Mouse (Mus musculus) heart, embryonic 11.5 days (tissue): ENCODE measurements around the gene Ereg. TPM values are rescaled to one million over a fixed set of nuclear protein-coding genes. Genes with fewer than 3 reads are reported as not detected.
A peak's percentile ranks its signal among the peaks of the same experiment; 100 is the strongest.

Source experiments
- ATAC-seq: fragments of 200-750 bp; cut with Nextera tagmentation; replicated peaks from 2 replicates; pipeline ENCODE4 v1.8.0; 2017; ENCODE audit warnings: moderate library complexity; ENCODE audit not compliant: insufficient number of reproducible peaks, low FRiP score, low TSS enrichment
- H3K27ac ChIP-seq: fragments of 300-500 bp; sonication (generic); 2 replicates; pipeline ENCODE4 v1.5.1; 2014; ENCODE audit warnings: mild to moderate bottlenecking, low read depth, low read length
- H3K27me3 ChIP-seq: fragments of 300-500 bp; sonication (generic); 2 replicates; pipeline ENCODE4 v1.6.1; 2014; ENCODE audit warnings: mild to moderate bottlenecking, low read length, mixed read lengths; ENCODE audit not compliant: control insufficient read depth, insufficient read depth
- H3K36me3 ChIP-seq: fragments of 300-500 bp; sonication (generic); 2 replicates; pipeline ENCODE4 v1.6.1; 2014; ENCODE audit warnings: mild to moderate bottlenecking, low read length, moderate library complexity, mixed read lengths; ENCODE audit not compliant: control insufficient read depth, insufficient read depth
- H3K4me1 ChIP-seq: fragments of 300-500 bp; sonication (generic); 2 replicates; pipeline ENCODE4 v1.6.1; 2014; ENCODE audit warnings: low read length; ENCODE audit not compliant: control insufficient read depth, insufficient read depth
- H3K4me2 ChIP-seq: fragments of 300-500 bp; sonication (generic); 2 replicates; pipeline ENCODE4 v1.6.1; 2014; ENCODE audit warnings: mild to moderate bottlenecking, moderate library complexity
- H3K4me3 ChIP-seq: fragments of 300-500 bp; sonication (generic); 2 replicates; pipeline ENCODE4 v1.5.1; 2014; ENCODE audit warnings: low read depth, low read length
- H3K9ac ChIP-seq: fragments of 300-500 bp; sonication (generic); 2 replicates; pipeline ENCODE4 v1.6.1; 2014; ENCODE audit warnings: mild to moderate bottlenecking, low read depth, low read length, moderate library complexity
- H3K9me3 ChIP-seq: fragments of 300-500 bp; sonication (generic); replicated peaks from 2 replicates; pipeline ENCODE4 v1.6.1; 2016; ENCODE audit warnings: low read length; ENCODE audit not compliant: control insufficient read depth
- WGBS: fragments of 180-500 bp; shearing (Covaris S2); extraction: QIAGEN DNeasy Blood & Tissue Kit; methylation state at CpG from one replicate; pipeline ENCODE4 v1.1.7; 2014; ENCODE audit not compliant: insufficient replicate concordance; 5-methylcytosine and 5-hydroxymethylcytosine counted together
- polyA plus RNA-seq: library from polyadenylated mRNA; unstranded; fragments of >200 nt; fragmentation: Nextera tagmentation; extraction: Ambion mirVana; gene quantifications from 2 replicates; pipeline ENCODE4 v1.2.1, GENCODE M21; 2014

Ereg gene
- polyA plus RNA-seq, 1 experiment from 2014 or later = not detected

GRCm38 (mm10) chr5:91047987-91048386, 26.4 kb upstream of the Ereg start:
- ATAC-seq = no peak
- H3K36me3 ChIP-seq = no peaks in the 10 kb centered on the region
- no peak overlapping the region for H3K4me3 ChIP-seq
- H3K27ac ChIP-seq = no peak overlapping the region
- no peaks in the 10 kb centered on the region for H3K27me3 ChIP-seq
- H3K9ac ChIP-seq = no peak overlapping the region
- no peak overlapping the region for H3K4me2 ChIP-seq
- H3K9me3 ChIP-seq = no peaks in the 10 kb centered on the region
- WGBS = 72% methylated on average over 6 of the region's 6 CpGs
- H3K4me1 ChIP-seq = no peaks in the 10 kb centered on the region

GRCm38 (mm10) chr5:91048397-91048796, 26.0 kb upstream of the Ereg start:
- no peak overlapping the region for H3K4me3 ChIP-seq
- no peaks in the 10 kb centered on the region for H3K9me3 ChIP-seq
- H3K4me2 ChIP-seq = no peak overlapping the region
- H3K9ac ChIP-seq = no peak overlapping the region
- H3K4me1 ChIP-seq = no peaks in the 10 kb centered on the region
- WGBS = 72% methylated on average over 8 of the region's 8 CpGs
- no peak for ATAC-seq
- no peaks in the 10 kb centered on the region for H3K36me3 ChIP-seq
- H3K27ac ChIP-seq = no peak overlapping the region
- no peaks in the 10 kb centered on the region for H3K27me3 ChIP-seq

DNA sequence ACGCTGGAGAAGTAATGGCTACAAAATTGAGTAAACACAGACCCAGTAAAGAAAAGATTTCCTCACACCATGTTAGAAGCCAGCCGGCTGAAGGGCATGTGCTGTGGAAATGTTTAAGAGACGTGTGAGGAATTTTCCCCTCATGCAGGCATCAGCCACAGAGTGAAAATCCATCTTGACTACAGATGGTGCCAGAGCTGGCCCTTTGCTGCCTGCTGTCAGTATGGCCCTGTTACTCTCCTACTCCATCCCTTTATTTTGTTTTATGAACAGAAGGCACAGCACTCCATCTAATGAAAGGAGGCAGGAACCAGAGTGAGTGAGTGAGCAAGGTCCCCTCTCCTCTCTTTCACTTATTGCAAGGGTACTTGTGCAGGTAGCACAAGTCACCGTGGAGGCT, 2.1 kb upstream of the Ereg start:
- Histone ChIP-seq H3K4me1 (no peaks in the 10 kb centered on the region), H3K9me3 (no peaks in the 10 kb centered on the region), H3K4me2 (no peak overlapping the region), H3K36me3 (no peaks in the 10 kb centered on the region), H3K9ac (no peak overlapping the region), H3K4me3 (no peak overlapping the region), H3K27ac (no peak overlapping the region), H3K27me3 (no peaks in the 10 kb centered on the region)
- ATAC-seq = no peak
- 68% methylated on average over 4 of the region's 4 CpGs for WGBS

DNA sequence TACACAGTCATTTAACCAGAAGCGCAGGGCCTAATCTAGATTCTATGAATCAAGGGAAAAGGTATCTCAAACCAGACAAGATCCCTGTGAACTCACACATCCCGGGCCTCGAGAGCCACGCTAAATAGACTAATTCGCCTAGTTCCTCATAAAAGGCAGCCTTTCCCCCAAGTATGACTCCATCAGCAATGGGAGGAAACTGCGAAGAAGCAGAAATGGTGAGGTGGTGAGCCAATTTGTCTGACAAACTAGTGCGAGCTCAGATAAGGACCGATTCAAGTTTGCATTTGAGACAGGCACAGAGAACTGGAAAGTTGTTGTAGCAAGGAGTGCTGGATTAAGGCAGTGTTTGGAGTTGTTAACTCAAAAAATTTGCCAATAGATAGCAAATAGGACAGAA, 796 bp upstream of the Ereg start:
- Histone ChIP-seq H3K36me3 (no peaks in the 10 kb centered on the region), H3K4me1 (no peaks in the 10 kb centered on the region), H3K9me3 (no peaks in the 10 kb centered on the region), H3K4me3 (peak overlapping the region; percentile 35; the same call in 1 of the 2 replicates), H3K9ac (no peak overlapping the region), H3K27ac (no peak overlapping the region), H3K4me2 (peak overlapping the region; percentile 65), H3K27me3 (no peaks in the 10 kb centered on the region)
- 52% methylated on average over 8 of the region's 8 CpGs for WGBS
- ATAC-seq = no peak

GRCm38 (mm10) chr5:91074026-91074425, 396 bp upstream of the Ereg start:
- Histone ChIP-seq H3K4me1 (no peaks in the 10 kb centered on the region), H3K27me3 (no peaks in the 10 kb centered on the region), H3K9me3 (no peaks in the 10 kb centered on the region), H3K4me3 (peak overlapping the region; percentile 35), H3K9ac (0 out of 2 replicates have a peak overlapping the region, but pooled peaks have one; percentile 12), H3K4me2 (peak overlapping the region; percentile 65), H3K27ac (no peak overlapping the region), H3K36me3 (no peaks in the 10 kb centered on the region)
- WGBS = 35% methylated on average over 8 of the region's 8 CpGs
- ATAC-seq = no peak

GRCm38 (mm10) chr5:91075021-91075420, 599 bp downstream of the Ereg start:
- ATAC-seq = no peak
- Histone ChIP-seq H3K4me1 (no peaks in the 10 kb centered on the region), H3K36me3 (no peaks in the 10 kb centered on the region), H3K27me3 (no peaks in the 10 kb centered on the region), H3K9me3 (no peaks in the 10 kb centered on the region), H3K27ac (no peak overlapping the region), H3K9ac (no peak overlapping the region), H3K4me3 (peak overlapping the region; percentile 35; the same call in 1 of the 2 replicates), H3K4me2 (peak overlapping the region; percentile 65)
- 44% methylated on average over 1 of the region's 1 CpGs for WGBS

GRCm38 (mm10) chr5:91083016-91083415, 8.6 kb downstream of the Ereg start:
- Histone ChIP-seq H3K27me3 (no peaks in the 10 kb centered on the region), H3K36me3 (no peaks in the 10 kb centered on the region), H3K9ac (no peak overlapping the region), H3K4me3 (no peak overlapping the region), H3K4me2 (no peak overlapping the region), H3K9me3 (no peaks in the 10 kb centered on the region), H3K27ac (no peak overlapping the region), H3K4me1 (no peaks in the 10 kb centered on the region)
- WGBS = 66% methylated on average over 5 of the region's 5 CpGs
- no peak for ATAC-seq

DNA sequence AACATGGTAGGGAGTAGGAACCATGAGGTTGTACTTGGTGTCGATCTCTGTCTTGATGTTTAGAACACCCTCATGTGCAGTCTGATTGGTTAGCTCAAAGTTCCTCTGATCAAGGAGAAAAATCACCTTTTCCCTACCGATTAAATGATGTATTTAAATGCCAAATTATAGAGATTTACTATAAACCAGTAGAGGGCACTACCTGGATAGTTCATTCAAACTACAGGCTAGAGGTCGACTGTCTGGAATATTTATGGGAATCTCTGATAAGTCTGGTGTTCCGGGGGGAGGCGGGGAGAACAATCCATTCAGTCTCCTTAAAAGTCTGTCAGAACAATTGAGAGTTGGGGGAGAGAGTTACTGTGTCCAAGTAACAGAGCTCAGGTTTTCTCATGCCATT, 10.9 kb downstream of the Ereg start:
- no peaks in the 10 kb centered on the region for H3K4me1 ChIP-seq
- H3K9me3 ChIP-seq = no peaks in the 10 kb centered on the region
- H3K4me3 ChIP-seq = no peak overlapping the region
- ATAC-seq = no peak
- 62% methylated on average over 5 of the region's 5 CpGs for WGBS
- no peaks in the 10 kb centered on the region for H3K27me3 ChIP-seq
- H3K27ac ChIP-seq = no peak overlapping the region
- no peaks in the 10 kb centered on the region for H3K36me3 ChIP-seq
- no peak overlapping the region for H3K9ac ChIP-seq
- H3K4me2 ChIP-seq = no peak overlapping the region

GRCm38 (mm10) chr5:91090301-91090700, 15.9 kb downstream of the Ereg start:
- Histone ChIP-seq H3K27me3 (no peaks in the 10 kb centered on the region), H3K27ac (no peak overlapping the region), H3K4me1 (no peaks in the 10 kb centered on the region), H3K9me3 (no peaks in the 10 kb centered on the region), H3K4me3 (no peak overlapping the region), H3K36me3 (no peaks in the 10 kb centered on the region), H3K9ac (no peak overlapping the region), H3K4me2 (no peak overlapping the region)
- WGBS = 87% methylated on average over 3 of the region's 3 CpGs
- ATAC-seq = no peak
